Mouse (Mus musculus): Measurements from ENCODE around the gene Rnf10. TPM values are rescaled to one million over a fixed set of nuclear protein-coding genes. Genes with fewer than 3 reads are reported as not detected.
A peak's percentile ranks its signal among the peaks of the same experiment; 100 is the strongest.

Rnf10 gene
- polyA plus RNA-seq, 1 experiment from 2014 or later, result 119 TPM

DNA sequence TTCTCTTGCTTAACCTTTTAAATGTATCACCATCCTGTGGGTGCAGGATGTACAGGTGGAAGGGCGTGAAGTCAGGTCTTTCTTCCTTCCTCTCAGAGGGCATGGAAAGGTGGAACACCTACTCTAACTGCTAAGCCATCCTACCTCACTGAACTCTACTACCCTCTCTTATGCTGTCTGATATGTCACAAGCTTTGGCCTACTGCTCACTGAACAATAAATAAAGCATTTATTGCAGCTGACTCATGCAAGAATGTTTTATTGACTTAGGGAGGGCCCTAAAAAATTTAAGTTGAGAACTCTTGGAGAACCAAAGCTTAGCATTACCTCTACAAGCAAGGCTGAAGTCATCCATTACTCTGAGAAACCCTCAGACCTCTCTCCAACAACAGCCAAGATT lies 2.7 kb downstream of the Rnf10 start:
- 95% methylated on average over 1 of the region's 1 CpGs for WGBS
- ATAC-seq (ENCODE audit: insufficient read depth, low FRiP score, low TSS enrichment), result no peak
- 0 out of 2 replicates have a peak overlapping the region, but pooled peaks have one; percentile 15 for H3K4me3 ChIP-seq (ENCODE audit: low read depth, low read length)

DNA sequence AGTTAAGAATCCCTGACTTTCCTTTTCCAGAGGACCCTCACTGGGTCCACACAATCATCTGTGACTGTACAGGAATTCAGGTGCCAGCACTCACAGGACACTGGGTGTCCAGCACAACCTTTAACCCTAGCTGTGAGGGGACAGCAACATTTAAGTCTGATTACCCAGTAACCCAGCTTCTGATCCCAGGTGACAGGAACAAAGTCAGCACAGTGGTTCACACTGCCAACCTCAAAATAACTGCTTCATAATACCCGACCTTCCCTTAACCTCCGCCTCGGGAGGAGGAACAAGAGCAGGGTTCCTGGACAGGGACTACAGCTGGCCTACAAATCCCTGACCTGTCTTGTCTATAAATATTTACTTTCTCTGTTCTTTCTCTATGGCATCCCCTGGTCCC lies 4.4 kb downstream of the Rnf10 start:
- Histone ChIP-seq H3K4me3 (ENCODE audit: low read depth, low read length) (no peak overlapping the region), H3K27ac (ENCODE audit: low read depth, low read length) (no peak overlapping the region), H3K4me1 (ENCODE audit: control insufficient read depth, insufficient read depth, low read length) (peaks cover 15% of the 10 kb centered on the region), H3K4me2 (ENCODE audit: low read depth) (no peak overlapping the region), H3K27me3 (ENCODE audit: control insufficient read depth, insufficient read depth, low read length) (no peaks in the 10 kb centered on the region), H3K9me3 (ENCODE audit: control insufficient read depth, low read length) (no peaks in the 10 kb centered on the region), H3K36me3 (ENCODE audit: control insufficient read depth, insufficient read depth, low read length) (no peaks in the 10 kb centered on the region; the same call in 1 of the 2 replicates), H3K9ac (ENCODE audit: low read length) (no peak overlapping the region)
- 72% methylated on average over 3 of the region's 3 CpGs for WGBS
- DNase-seq (ENCODE audit: low spot score) (no peak), ATAC-seq (ENCODE audit: insufficient read depth, low FRiP score, low TSS enrichment) (no peak)

More for the DNA sequence above, 2.7 kb downstream of the Rnf10 start:
- no peaks in the 10 kb centered on the region for H3K9me3 ChIP-seq (ENCODE audit: control insufficient read depth, low read length)
- H3K9ac ChIP-seq (ENCODE audit: low read length), result no peak overlapping the region
- DNase-seq (ENCODE audit: low spot score), result no peak
- peak overlapping the region; percentile 75; the same call in 1 of the 2 replicates for H3K4me2 ChIP-seq (ENCODE audit: low read depth)
- H3K27me3 ChIP-seq (ENCODE audit: control insufficient read depth, insufficient read depth, low read length), result no peaks in the 10 kb centered on the region
- H3K36me3 ChIP-seq (ENCODE audit: control insufficient read depth, insufficient read depth, low read length), result no peaks in the 10 kb centered on the region; the same call in 1 of the 2 replicates
- no peak overlapping the region for H3K27ac ChIP-seq (ENCODE audit: low read depth, low read length)
- peaks cover 17% of the 10 kb centered on the region for H3K4me1 ChIP-seq (ENCODE audit: control insufficient read depth, insufficient read depth, low read length)

DNA sequence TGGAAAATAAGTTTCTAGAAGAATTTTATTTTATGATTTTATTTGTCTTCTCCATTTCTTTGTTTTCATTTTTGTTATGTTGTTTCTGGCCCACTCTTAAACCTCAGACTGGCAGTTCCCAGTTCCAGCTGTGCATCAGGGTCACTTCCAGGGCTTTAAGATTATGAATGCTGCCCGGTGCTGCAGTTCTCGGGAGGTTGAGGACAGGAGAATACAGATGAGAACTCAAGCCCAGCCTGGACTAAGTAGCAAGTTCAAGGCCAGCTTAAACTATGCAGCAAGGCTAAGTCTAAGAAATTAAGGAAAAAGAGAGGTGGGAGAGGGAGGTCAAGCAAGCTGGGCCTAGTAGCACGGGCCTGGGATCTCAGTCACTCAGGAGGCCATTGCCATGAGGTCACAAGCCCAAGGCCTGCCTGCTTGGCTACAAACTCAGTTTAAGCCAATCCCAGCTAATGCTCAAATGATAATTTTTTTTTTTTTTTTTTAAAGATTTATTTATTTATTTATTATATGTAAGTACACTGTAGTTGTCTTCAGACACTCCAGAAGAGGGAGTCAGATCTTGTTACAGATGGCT lies 5.1 kb downstream of the Rnf10 start:
- 94% methylated on average over 3 of the region's 3 CpGs for WGBS
- no peak for DNase-seq (ENCODE audit: low spot score)

DNA sequence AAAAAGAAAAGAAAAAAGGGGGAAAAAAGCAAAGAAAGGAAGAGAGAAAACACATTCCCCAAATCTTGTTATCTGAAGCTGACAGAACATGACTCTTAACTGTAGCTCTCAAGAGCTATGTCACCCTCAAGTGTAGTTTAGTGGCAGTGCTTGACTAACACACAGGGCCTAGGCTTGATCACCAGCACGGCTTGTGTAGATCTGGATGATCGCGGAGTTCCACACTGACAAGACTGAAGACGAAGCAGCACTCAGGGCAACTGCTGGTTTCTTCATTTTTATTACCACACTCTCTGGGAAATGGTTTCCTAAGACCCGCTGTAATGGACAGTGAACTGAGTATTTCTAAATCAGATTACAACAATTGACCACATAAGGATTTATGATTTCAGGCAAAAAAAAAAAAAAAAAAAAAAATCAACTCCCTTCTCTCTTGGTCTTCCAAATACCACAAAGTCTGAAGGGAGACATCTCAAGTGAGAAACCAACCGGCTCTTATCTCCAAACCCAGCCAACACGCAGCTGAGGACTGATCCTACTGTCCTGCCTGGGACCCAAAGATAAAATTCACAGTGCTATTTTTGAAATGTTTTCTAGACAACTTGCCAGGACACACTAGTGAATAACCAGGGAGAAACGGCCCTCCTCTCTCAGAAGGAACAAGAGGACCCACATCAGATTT lies 5.8 kb downstream of the Rnf10 start:
- DNase-seq (ENCODE audit: low spot score) (no peak), ATAC-seq (ENCODE audit: insufficient read depth, low FRiP score, low TSS enrichment) (no peak)
- H3K9me3 ChIP-seq (ENCODE audit: control insufficient read depth, low read length), result no peaks in the 10 kb centered on the region
- no peaks in the 10 kb centered on the region for H3K27me3 ChIP-seq (ENCODE audit: control insufficient read depth, insufficient read depth, low read length)
- H3K4me2 ChIP-seq (ENCODE audit: low read depth), result no peak overlapping the region
- no peak overlapping the region for H3K9ac ChIP-seq (ENCODE audit: low read length)
- no peaks in the 10 kb centered on the region; the same call in 1 of the 2 replicates for H3K36me3 ChIP-seq (ENCODE audit: control insufficient read depth, insufficient read depth, low read length)
- peaks cover 14% of the 10 kb centered on the region for H3K4me1 ChIP-seq (ENCODE audit: control insufficient read depth, insufficient read depth, low read length)
- WGBS, result 88% methylated on average over 8 of the region's 8 CpGs
- H3K27ac ChIP-seq (ENCODE audit: low read depth, low read length), result no peak overlapping the region
- no peak overlapping the region for H3K4me3 ChIP-seq (ENCODE audit: low read depth, low read length)

More for the DNA sequence above, 5.1 kb downstream of the Rnf10 start:
- ATAC-seq (ENCODE audit: insufficient read depth, low FRiP score, low TSS enrichment), result no peak
- no peak overlapping the region for H3K9ac ChIP-seq (ENCODE audit: low read length)
- peaks cover 14% of the 10 kb centered on the region for H3K4me1 ChIP-seq (ENCODE audit: control insufficient read depth, insufficient read depth, low read length)
- no peak overlapping the region for H3K27ac ChIP-seq (ENCODE audit: low read depth, low read length)
- H3K4me2 ChIP-seq (ENCODE audit: low read depth), result no peak overlapping the region
- H3K36me3 ChIP-seq (ENCODE audit: control insufficient read depth, insufficient read depth, low read length), result no peaks in the 10 kb centered on the region; the same call in 1 of the 2 replicates
- no peaks in the 10 kb centered on the region for H3K9me3 ChIP-seq (ENCODE audit: control insufficient read depth, low read length)
- H3K4me3 ChIP-seq (ENCODE audit: low read depth, low read length), result no peak overlapping the region
- no peaks in the 10 kb centered on the region for H3K27me3 ChIP-seq (ENCODE audit: control insufficient read depth, insufficient read depth, low read length)

DNA sequence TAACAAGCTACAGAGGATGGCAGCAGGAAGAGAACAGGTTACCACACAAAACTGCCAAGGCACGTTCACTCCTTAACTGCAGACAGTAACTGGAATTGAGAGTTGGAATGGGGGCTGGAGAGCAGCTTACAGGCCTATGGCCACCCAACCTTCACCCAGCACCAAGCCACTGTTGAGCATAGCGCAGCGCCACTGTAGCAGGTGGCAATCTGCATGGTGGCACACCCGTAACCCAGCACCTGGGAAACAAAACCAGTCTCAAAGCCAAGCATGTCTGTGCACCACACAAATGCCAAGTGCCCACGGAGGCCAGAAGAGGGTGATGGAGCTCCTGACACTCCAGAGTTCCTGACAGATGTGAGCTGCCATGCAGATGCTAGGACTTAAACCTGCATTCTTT lies 6.4 kb downstream of the Rnf10 start:
- Histone ChIP-seq H3K9me3 (ENCODE audit: control insufficient read depth, low read length) (no peaks in the 10 kb centered on the region), H3K4me3 (ENCODE audit: low read depth, low read length) (no peak overlapping the region), H3K27me3 (ENCODE audit: control insufficient read depth, insufficient read depth, low read length) (no peaks in the 10 kb centered on the region), H3K36me3 (ENCODE audit: control insufficient read depth, insufficient read depth, low read length) (no peaks in the 10 kb centered on the region; the same call in 1 of the 2 replicates), H3K27ac (ENCODE audit: low read depth, low read length) (no peak overlapping the region), H3K9ac (ENCODE audit: low read length) (no peak overlapping the region), H3K4me2 (ENCODE audit: low read depth) (no peak overlapping the region), H3K4me1 (ENCODE audit: control insufficient read depth, insufficient read depth, low read length) (peaks cover 14% of the 10 kb centered on the region)
- ATAC-seq (ENCODE audit: insufficient read depth, low FRiP score, low TSS enrichment) (no peak), DNase-seq (ENCODE audit: low spot score) (no peak)
- WGBS, result 96% methylated on average over 5 of the region's 5 CpGs

DNA sequence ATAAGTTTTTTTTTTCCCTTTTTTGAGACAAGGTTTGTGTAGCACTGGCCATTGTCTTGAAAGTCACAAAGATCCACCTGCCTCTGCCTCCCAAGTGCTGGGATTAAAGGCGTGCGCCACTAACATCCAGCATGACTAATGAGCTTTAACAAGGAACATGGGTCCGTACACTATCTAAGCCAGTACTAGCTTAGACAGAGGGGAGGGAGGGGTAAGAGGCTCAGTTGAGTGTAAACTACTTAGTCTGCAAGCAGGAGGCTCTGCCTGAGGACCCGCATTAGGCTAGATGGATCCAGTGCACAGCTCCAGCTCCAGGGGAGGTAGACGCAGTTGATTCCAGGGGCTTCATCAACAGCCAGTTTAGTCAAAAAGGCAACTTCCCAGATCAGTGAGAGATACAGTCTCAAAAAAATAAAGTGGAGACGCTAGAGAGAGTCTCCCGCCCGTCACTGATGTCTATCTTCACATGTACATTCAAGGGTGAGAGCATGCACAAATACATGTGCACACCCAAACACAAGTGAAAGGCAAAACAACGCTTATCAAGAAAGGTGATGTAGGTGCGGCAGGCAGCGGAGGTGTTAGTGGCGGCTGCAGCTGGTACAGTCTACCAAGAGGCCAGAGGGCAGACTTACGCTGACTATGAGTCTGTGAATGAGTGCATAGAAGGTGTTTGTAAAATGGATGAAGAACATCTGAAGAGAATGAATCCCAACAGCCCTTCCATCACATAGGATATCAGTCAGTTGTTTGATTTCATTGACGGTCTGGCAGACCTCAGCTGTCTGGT lies 10.0 kb downstream of the Rnf10 start:
- H3K4me2 ChIP-seq (ENCODE audit: low read depth), result no peak overlapping the region
- H3K9ac ChIP-seq (ENCODE audit: low read length), result no peak overlapping the region
- H3K9me3 ChIP-seq (ENCODE audit: control insufficient read depth, low read length), result no peaks in the 10 kb centered on the region
- H3K4me3 ChIP-seq (ENCODE audit: low read depth, low read length), result no peak overlapping the region
- H3K4me1 ChIP-seq (ENCODE audit: control insufficient read depth, insufficient read depth, low read length), result no peaks in the 10 kb centered on the region
- no peaks in the 10 kb centered on the region for H3K27me3 ChIP-seq (ENCODE audit: control insufficient read depth, insufficient read depth, low read length)
- DNase-seq (ENCODE audit: low spot score) (no peak), ATAC-seq (ENCODE audit: insufficient read depth, low FRiP score, low TSS enrichment) (no peak)
- H3K27ac ChIP-seq (ENCODE audit: low read depth, low read length), result no peak overlapping the region
- H3K36me3 ChIP-seq (ENCODE audit: control insufficient read depth, insufficient read depth, low read length), result peaks cover 4% of the 10 kb centered on the region; the same call in 1 of the 2 replicates
- 92% methylated on average over 14 of the region's 14 CpGs for WGBS

DNA sequence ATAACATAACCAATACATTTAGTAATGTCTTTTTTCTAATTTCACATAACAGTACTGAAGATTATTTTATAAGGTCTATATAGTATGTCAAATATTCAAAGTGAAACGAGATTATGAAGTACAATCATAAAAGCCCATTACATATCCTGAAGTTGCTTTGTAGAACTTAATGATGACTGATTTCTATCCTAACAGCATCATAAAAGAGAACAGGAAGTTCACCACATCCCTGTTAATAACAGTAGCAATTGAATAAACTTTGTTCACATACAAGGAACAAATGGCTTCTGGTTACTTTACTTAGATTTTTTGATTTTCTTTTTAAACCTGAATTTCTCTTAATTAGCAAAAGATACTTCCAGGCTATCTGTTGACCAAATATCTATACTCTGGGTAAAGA lies 10.8 kb downstream of the Rnf10 start:
- H3K4me1 ChIP-seq (ENCODE audit: control insufficient read depth, insufficient read depth, low read length), result no peaks in the 10 kb centered on the region
- no peak for DNase-seq (ENCODE audit: low spot score)

DNA sequence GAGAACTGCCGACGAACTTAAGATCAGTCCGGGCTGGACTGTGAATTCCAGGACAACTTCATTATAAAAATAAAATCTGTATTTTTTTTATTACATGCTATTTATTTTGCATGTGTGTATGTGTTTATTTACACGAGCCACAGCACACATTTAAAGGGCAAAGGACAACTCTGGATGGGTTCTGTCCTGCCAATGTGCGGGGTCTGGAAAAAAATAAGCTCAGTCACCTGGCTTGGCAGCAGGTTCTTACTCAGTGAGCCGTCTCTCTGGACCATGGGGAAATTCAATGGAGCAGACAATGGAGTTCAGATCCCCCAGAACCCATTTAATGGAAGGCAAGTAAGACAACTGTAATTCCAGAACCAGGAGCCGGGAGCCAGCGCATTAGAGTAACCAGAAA lies 11.6 kb downstream of the Rnf10 start:
- Histone ChIP-seq H3K9ac (ENCODE audit: low read length) (no peak overlapping the region), H3K4me1 (ENCODE audit: control insufficient read depth, insufficient read depth, low read length) (no peaks in the 10 kb centered on the region), H3K36me3 (ENCODE audit: control insufficient read depth, insufficient read depth, low read length) (peaks cover 18% of the 10 kb centered on the region), H3K9me3 (ENCODE audit: control insufficient read depth, low read length) (no peaks in the 10 kb centered on the region), H3K4me2 (ENCODE audit: low read depth) (no peak overlapping the region), H3K27me3 (ENCODE audit: control insufficient read depth, insufficient read depth, low read length) (no peaks in the 10 kb centered on the region), H3K27ac (ENCODE audit: low read depth, low read length) (no peak overlapping the region), H3K4me3 (ENCODE audit: low read depth, low read length) (no peak overlapping the region)
- DNase-seq (ENCODE audit: low spot score) (no peak), ATAC-seq (ENCODE audit: insufficient read depth, low FRiP score, low TSS enrichment) (no peak)
- 94% methylated on average over 8 of the region's 8 CpGs for WGBS

More for the DNA sequence above, 10.8 kb downstream of the Rnf10 start:
- Histone ChIP-seq H3K27me3 (ENCODE audit: control insufficient read depth, insufficient read depth, low read length) (no peaks in the 10 kb centered on the region), H3K4me3 (ENCODE audit: low read depth, low read length) (no peak overlapping the region), H3K9ac (ENCODE audit: low read length) (no peak overlapping the region), H3K36me3 (ENCODE audit: control insufficient read depth, insufficient read depth, low read length) (peaks cover 11% of the 10 kb centered on the region), H3K9me3 (ENCODE audit: control insufficient read depth, low read length) (no peaks in the 10 kb centered on the region), H3K27ac (ENCODE audit: low read depth, low read length) (no peak overlapping the region), H3K4me2 (ENCODE audit: low read depth) (no peak overlapping the region)
- ATAC-seq (ENCODE audit: insufficient read depth, low FRiP score, low TSS enrichment), result no peak
- 87% methylated on average over 1 of the region's 1 CpGs for WGBS

Data from neural tube, embryonic 11.5 days (tissue).